Mouse (Mus musculus) neural tube, embryonic 12.5 days (tissue): ENCODE results near the gene Best2. TPM values are rescaled to one million over a fixed set of nuclear protein-coding genes. Genes with fewer than 3 reads are reported as not detected.

Source experiments
- ATAC-seq: fragments of 200-750 bp; cut with Nextera tagmentation; 2 replicates; pipeline ENCODE4 v1.8.0; 2017; ENCODE audit warnings: low read depth, mild to moderate bottlenecking, moderate TSS enrichment, moderate library complexity; ENCODE audit not compliant: low FRiP score
- H3K27ac ChIP-seq: fragments of 300-500 bp; sonication (generic); 2 replicates; pipeline ENCODE4 v1.5.1; 2016
- H3K27me3 ChIP-seq: fragments of 300-500 bp; sonication (generic); replicated peaks from 2 replicates; pipeline ENCODE4 v1.6.1; 2016; ENCODE audit warnings: mild to moderate bottlenecking
- H3K36me3 ChIP-seq: fragments of 300-500 bp; sonication (generic); 2 replicates; pipeline ENCODE4 v1.6.1; 2016; ENCODE audit warnings: mild to moderate bottlenecking
- H3K4me1 ChIP-seq: fragments of 300-500 bp; sonication (generic); 2 replicates; pipeline ENCODE4 v1.6.1; 2016
- H3K4me2 ChIP-seq: fragments of 300-500 bp; sonication (generic); replicated peaks from 2 replicates; pipeline ENCODE4 v1.6.1; 2016; ENCODE audit warnings: mild to moderate bottlenecking
- H3K4me3 ChIP-seq: fragments of 300-500 bp; sonication (generic); 2 replicates; pipeline ENCODE4 v1.5.1; 2016
- H3K9ac ChIP-seq: fragments of 300-500 bp; sonication (generic); 2 replicates; pipeline ENCODE4 v1.6.1; 2016; ENCODE audit warnings: mild to moderate bottlenecking
- H3K9me3 ChIP-seq: fragments of 300-500 bp; sonication (generic); 2 replicates; pipeline ENCODE4 v1.6.1; 2016; ENCODE audit warnings: mild to moderate bottlenecking
- WGBS: fragments of 180-500 bp; shearing (Covaris S2); methylation state at CpG from one replicate; pipeline ENCODE4 v1.1.7; 2016; 5-methylcytosine and 5-hydroxymethylcytosine counted together
- polyA plus RNA-seq: library from polyadenylated mRNA; unstranded; fragments of >200 nt; fragmentation: Nextera tagmentation; extraction: Ambion mirVana; gene quantifications from 2 replicates; pipeline ENCODE4 v1.2.1, GENCODE M21; 2016

Gene Best2
- polyA plus RNA-seq, 1 experiment from 2014 or later = not detected

- H3K4me3 ChIP-seq = peak within 1 kb of the TSS; percentile 46
- peaks cover 44% of the 10 kb centered on the region for H3K27me3 ChIP-seq
- H3K4me2 ChIP-seq = peak within 1 kb of the TSS; percentile 98
- peaks cover 56% of the 10 kb centered on the region for H3K4me1 ChIP-seq
- no peaks in the 10 kb centered on the region for H3K9me3 ChIP-seq
- peak; percentile 31 for ATAC-seq
- H3K27ac ChIP-seq = no peak within 1 kb of the TSS; the same call in 1 of the 2 replicates
- H3K9ac ChIP-seq = peak within 1 kb of the TSS; percentile 61
- peaks cover 9% of the 10 kb centered on the region for H3K36me3 ChIP-seq
- under 1% methylated on average over 63 of the region's 63 CpGs for WGBS
Measured at GRCm38 (mm10) chr8:84978248-84978940, 35.9 kb downstream of the Best2 start, which contains the start of gene Junb. TSS of gene Junb (minus strand) at chr8:84978718.

GRCm38 (mm10) chr8:84977435-84978247, 36.7 kb downstream of the Best2 start:
- H3K27ac ChIP-seq = no peak overlapping the region
- H3K27me3 ChIP-seq = peaks cover 40% of the 10 kb centered on the region
- 1% methylated on average over 70 of the region's 70 CpGs for WGBS

GRCm38 (mm10) chr8:84976763-84977434, 37.4 kb downstream of the Best2 start:
- H3K27ac ChIP-seq = no peak overlapping the region
- peaks cover 23% of the 10 kb centered on the region for H3K36me3 ChIP-seq
- no peak for ATAC-seq
- peak overlapping the region; percentile 98 for H3K4me2 ChIP-seq
- peaks cover 32% of the 10 kb centered on the region for H3K27me3 ChIP-seq
- peak overlapping the region; percentile 46 for H3K4me3 ChIP-seq
- peak overlapping the region; percentile 62 for H3K9ac ChIP-seq
- H3K9me3 ChIP-seq = no peaks in the 10 kb centered on the region
- H3K4me1 ChIP-seq = peaks cover 56% of the 10 kb centered on the region
- 2% methylated on average over 25 of the region's 25 CpGs for WGBS

More at GRCm38 (mm10) chr8:84977435-84978247, 36.7 kb downstream of the Best2 start:
- Histone ChIP-seq H3K9ac (peak overlapping the region; percentile 61), H3K9me3 (no peaks in the 10 kb centered on the region), H3K4me1 (peaks cover 56% of the 10 kb centered on the region), H3K36me3 (peaks cover 16% of the 10 kb centered on the region), H3K4me2 (peak overlapping the region; percentile 98), H3K4me3 (peak overlapping the region; percentile 46)
- no peak for ATAC-seq

GRCm38 (mm10) chr8:84976031-84976762, 38.1 kb downstream of the Best2 start:
- Histone ChIP-seq H3K9ac (peak overlapping the region; percentile 62), H3K27ac (0 out of 2 replicates have a peak overlapping the region, but pooled peaks have one; percentile 4), H3K4me2 (peak overlapping the region; percentile 98), H3K4me1 (peaks cover 57% of the 10 kb centered on the region), H3K9me3 (no peaks in the 10 kb centered on the region), H3K36me3 (peaks cover 30% of the 10 kb centered on the region), H3K4me3 (peak overlapping the region; percentile 46), H3K27me3 (peaks cover 30% of the 10 kb centered on the region)
- peak; percentile 79 for ATAC-seq
- WGBS = 1% methylated on average over 61 of the region's 61 CpGs

GRCm38 (mm10) chr8:84975434-84975833, 38.9 kb downstream of the Best2 start:
- WGBS = 37% methylated on average over 7 of the region's 7 CpGs
- Histone ChIP-seq H3K36me3 (peaks cover 36% of the 10 kb centered on the region), H3K4me3 (no peak overlapping the region), H3K27me3 (peaks cover 28% of the 10 kb centered on the region), H3K9me3 (no peaks in the 10 kb centered on the region), H3K4me2 (peak overlapping the region; percentile 98), H3K27ac (no peak overlapping the region), H3K4me1 (peaks cover 57% of the 10 kb centered on the region), H3K9ac (no peak overlapping the region)
- ATAC-seq = no peak

GRCm38 (mm10) chr8:84974543-84975142, 39.7 kb downstream of the Best2 start:
- WGBS = 83% methylated on average over 8 of the region's 8 CpGs
- H3K27ac ChIP-seq = no peak overlapping the region
- H3K4me1 ChIP-seq = peaks cover 54% of the 10 kb centered on the region
- peaks cover 36% of the 10 kb centered on the region for H3K36me3 ChIP-seq
- H3K4me3 ChIP-seq = no peak overlapping the region
- peaks cover 23% of the 10 kb centered on the region for H3K27me3 ChIP-seq
- 0 out of 2 replicates have a peak overlapping the region, but pooled peaks have one; percentile 12 for H3K4me2 ChIP-seq
- no peak overlapping the region for H3K9ac ChIP-seq
- H3K9me3 ChIP-seq = no peaks in the 10 kb centered on the region
- no peak for ATAC-seq

GRCm38 (mm10) chr8:84973803-84974542, 40.4 kb downstream of the Best2 start:
- Histone ChIP-seq H3K4me2 (0 out of 2 replicates have a peak overlapping the region, but pooled peaks have one; percentile 12), H3K27me3 (peaks cover 17% of the 10 kb centered on the region), H3K27ac (no peak overlapping the region), H3K4me3 (no peak overlapping the region), H3K9me3 (no peaks in the 10 kb centered on the region), H3K4me1 (peaks cover 49% of the 10 kb centered on the region), H3K9ac (no peak overlapping the region), H3K36me3 (peaks cover 36% of the 10 kb centered on the region)
- WGBS = 64% methylated on average over 4 of the region's 4 CpGs
- no peak for ATAC-seq

- Histone ChIP-seq H3K36me3 (peaks cover 36% of the 10 kb centered on the region), H3K9me3 (no peaks in the 10 kb centered on the region), H3K27me3 (peaks cover 11% of the 10 kb centered on the region), H3K9ac (peak overlapping the region; percentile 38; the same call in 1 of the 2 replicates), H3K4me2 (no peak overlapping the region), H3K27ac (no peak overlapping the region), H3K4me1 (peaks cover 47% of the 10 kb centered on the region), H3K4me3 (no peak overlapping the region)
- no peak for ATAC-seq
- 93% methylated on average over 1 of the region's 1 CpGs for WGBS
Measured at GRCm38 (mm10) chr8:84973079-84973478, 41.3 kb downstream of the Best2 start.

- Histone ChIP-seq H3K9me3 (no peaks in the 10 kb centered on the region), H3K36me3 (peaks cover 36% of the 10 kb centered on the region), H3K4me1 (peaks cover 26% of the 10 kb centered on the region), H3K4me3 (peak overlapping the region; percentile 80), H3K27me3 (no peaks in the 10 kb centered on the region), H3K27ac (no peak overlapping the region), H3K9ac (peak overlapping the region; percentile 96), H3K4me2 (peak overlapping the region; percentile 91)
- ATAC-seq = no peak
- WGBS = 71% methylated on average over 5 of the region's 5 CpGs
Measured at GRCm38 (mm10) chr8:84970913-84971312, 43.4 kb downstream of the Best2 start.

GRCm38 (mm10) chr8:84970135-84970790, 44.1 kb downstream of the Best2 start:
- Histone ChIP-seq H3K27ac (peak overlapping the region; percentile 50), H3K9me3 (no peaks in the 10 kb centered on the region), H3K4me3 (peak overlapping the region; percentile 80), H3K27me3 (no peaks in the 10 kb centered on the region), H3K4me2 (peak overlapping the region; percentile 91), H3K4me1 (peaks cover 26% of the 10 kb centered on the region), H3K9ac (peak overlapping the region; percentile 96), H3K36me3 (peaks cover 36% of the 10 kb centered on the region)
- WGBS = 13% methylated on average over 21 of the region's 21 CpGs
- ATAC-seq = no peak
